Mouse (Mus musculus) embryonic facial prominence, embryonic 10.5 days (tissue): ENCODE data around the gene Apobec3. TPM values are rescaled to one million over a fixed set of nuclear protein-coding genes. Genes with fewer than 3 reads are reported as not detected.
A peak's percentile ranks its signal among the peaks of the same experiment; 100 is the strongest.
"Not testable (repeated sequence)": the region's sequence is repeated elsewhere in the genome, so short reads cannot be mapped to it uniquely, and the experiment has no call there.

ENCODE experiments used
- DNase-seq: peaks from one replicate; pipeline ENCODE4 v3.0.0-alpha.2; 2017; ENCODE audit warnings: low spot score
- H3K27ac ChIP-seq: fragments of 300-500 bp; sonication (generic); replicated peaks from 2 replicates; pipeline ENCODE4 v1.5.1; 2016; ENCODE audit warnings: mild to moderate bottlenecking
- H3K27me3 ChIP-seq: fragments of 300-500 bp; sonication (generic); replicated peaks from 2 replicates; pipeline ENCODE4 v1.6.1; 2016; ENCODE audit warnings: low read depth, mild to moderate bottlenecking; ENCODE audit not compliant: poor library complexity, severe bottlenecking
- H3K36me3 ChIP-seq: fragments of 300-500 bp; sonication (generic); replicated peaks from 2 replicates; pipeline ENCODE4 v1.6.1; 2016; ENCODE audit warnings: mild to moderate bottlenecking, moderate library complexity
- H3K4me1 ChIP-seq: fragments of 300-500 bp; sonication (generic); 2 replicates; pipeline ENCODE4 v1.6.1; 2016
- H3K4me3 ChIP-seq: fragments of 300-500 bp; sonication (generic); 2 replicates; pipeline ENCODE4 v1.5.1; 2016; ENCODE audit warnings: mild to moderate bottlenecking, moderate library complexity
- H3K9me3 ChIP-seq: fragments of 300-500 bp; sonication (generic); 2 replicates; pipeline ENCODE4 v1.6.1; 2016; ENCODE audit warnings: mild to moderate bottlenecking
- WGBS: fragments of 180-500 bp; shearing (Covaris S2); methylation state at CpG from one replicate; pipeline ENCODE4 v1.1.7; 2016; 5-methylcytosine and 5-hydroxymethylcytosine counted together
- polyA plus RNA-seq: library from polyadenylated mRNA; unstranded; fragments of >200 nt; fragmentation: Nextera tagmentation; extraction: Ambion mirVana; gene quantifications from 2 replicates; pipeline ENCODE4 v1.2.1, GENCODE M21; 2016

Gene Apobec3
- polyA plus RNA-seq, 1 experiment from 2014 or later: 8.4 TPM

DNA sequence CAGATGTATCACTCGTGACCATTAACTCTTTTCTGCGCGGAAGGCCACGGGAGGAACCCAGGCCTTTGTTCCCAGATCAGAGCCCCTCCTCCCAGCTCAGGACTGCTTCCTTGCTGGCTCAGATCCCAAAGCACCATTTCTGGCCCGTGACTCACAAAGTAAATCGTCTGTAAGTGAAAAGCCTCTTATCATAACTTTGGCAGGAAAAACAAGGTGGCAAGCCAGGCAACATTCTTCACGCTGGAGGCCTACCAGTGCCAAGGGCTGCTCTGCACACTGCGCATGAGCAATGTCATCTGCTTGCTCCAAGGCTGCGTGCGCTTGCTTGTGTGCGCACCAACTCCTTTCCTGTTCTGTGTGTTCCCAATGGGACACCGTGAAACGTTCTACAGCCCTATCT is 12.1 kb upstream of the Apobec3 start:
- Histone ChIP-seq H3K27ac (no peak overlapping the region; the same call in 1 of the 2 replicates), H3K9me3 (no peaks in the 10 kb centered on the region), H3K4me3 (no peak overlapping the region), H3K27me3 (peaks cover 18% of the 10 kb centered on the region), H3K36me3 (no peaks in the 10 kb centered on the region), H3K4me1 (peaks cover 6% of the 10 kb centered on the region)
- WGBS: 71% methylated on average over 13 of the region's 13 CpGs
- DNase-seq: no peak

DNA sequence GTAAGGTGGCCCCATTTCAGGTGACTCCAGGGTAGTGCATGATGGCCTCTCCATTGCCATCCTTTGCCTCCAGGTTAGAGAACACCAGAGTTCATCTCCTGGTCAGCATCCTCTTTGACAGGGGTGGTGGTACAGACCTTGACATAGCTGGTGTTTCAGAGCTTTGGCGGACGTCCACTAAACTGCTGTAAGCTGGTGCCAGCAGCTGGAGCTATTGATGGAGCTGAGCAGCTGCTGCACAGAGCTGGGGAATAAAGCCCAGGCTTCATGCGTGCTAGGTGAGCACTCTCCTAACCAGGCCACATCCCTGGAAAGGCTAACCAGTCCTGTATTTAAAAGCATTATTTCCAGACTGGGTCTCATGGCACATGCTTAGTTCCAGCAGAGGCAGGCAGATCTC is 11.0 kb upstream of the Apobec3 start:
- no peak for DNase-seq
- H3K4me1 ChIP-seq: peaks cover 6% of the 10 kb centered on the region
- no peaks in the 10 kb centered on the region for H3K9me3 ChIP-seq
- no peak overlapping the region for H3K4me3 ChIP-seq
- H3K36me3 ChIP-seq: no peaks in the 10 kb centered on the region
- peaks cover 18% of the 10 kb centered on the region for H3K27me3 ChIP-seq
- no peak overlapping the region for H3K27ac ChIP-seq
- 86% methylated on average over 3 of the region's 3 CpGs for WGBS

DNA sequence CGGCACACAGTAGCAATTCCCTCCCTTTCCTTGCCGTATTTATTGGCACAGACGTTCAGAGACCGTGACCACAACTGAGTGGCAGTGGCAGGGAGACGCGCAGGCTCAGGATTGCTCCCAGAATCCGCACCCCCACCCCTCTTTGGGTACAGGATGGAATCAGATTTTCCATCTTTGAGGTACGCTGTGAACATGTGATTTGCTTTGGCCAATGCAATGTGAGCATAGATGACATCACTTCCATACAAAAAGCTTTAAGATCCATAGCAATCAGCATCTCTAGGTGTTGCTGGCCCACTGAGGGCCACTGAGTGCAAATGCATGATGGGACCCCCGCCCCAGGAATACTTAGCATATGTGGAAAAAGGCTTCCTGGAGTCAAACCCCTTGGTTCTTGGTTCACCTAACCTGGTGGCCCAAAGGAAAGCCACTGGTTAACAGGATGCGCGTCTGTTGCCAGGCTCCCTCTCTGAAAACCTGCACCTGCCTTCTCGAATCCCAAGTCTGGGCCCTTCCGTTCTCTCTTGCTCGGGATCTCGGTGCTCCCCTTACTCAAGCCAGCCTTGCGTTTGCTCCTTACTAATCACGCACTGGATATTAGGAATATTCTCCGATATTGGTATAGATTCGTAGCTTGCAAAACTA is 8.7 kb upstream of the Apobec3 start:
- no peak for DNase-seq
- 31% methylated on average over 19 of the region's 19 CpGs for WGBS
- peak overlapping the region; percentile 91; the same call in 1 of the 2 replicates for H3K27ac ChIP-seq
- H3K4me3 ChIP-seq: peak overlapping the region; percentile 62
- peaks cover 6% of the 10 kb centered on the region for H3K4me1 ChIP-seq
- H3K27me3 ChIP-seq: peaks cover 18% of the 10 kb centered on the region
- no peaks in the 10 kb centered on the region for H3K9me3 ChIP-seq
- no peaks in the 10 kb centered on the region for H3K36me3 ChIP-seq

DNA sequence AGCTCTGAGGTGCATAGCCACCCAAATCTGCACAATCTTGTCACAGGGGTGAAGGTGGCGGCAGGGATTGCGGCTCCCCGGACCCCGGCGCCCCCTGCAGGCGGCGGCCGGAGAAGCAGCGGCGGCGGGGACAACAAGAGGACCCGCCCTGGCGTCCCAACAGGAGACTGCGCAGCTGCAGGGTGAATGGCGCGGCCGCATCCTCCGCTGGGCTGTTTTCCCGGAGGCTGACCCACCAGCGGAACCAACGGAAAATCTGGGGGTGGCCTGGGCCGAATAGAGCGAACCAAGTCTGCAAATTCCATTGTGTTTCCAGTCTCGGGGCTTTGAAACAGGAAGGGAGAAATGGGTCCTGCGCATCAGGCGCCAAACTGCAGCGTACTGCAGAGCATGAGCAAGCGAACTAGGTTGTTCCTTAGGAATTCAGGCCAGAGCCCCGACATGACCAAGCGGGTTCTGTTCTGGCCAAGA is 8.1 kb upstream of the Apobec3 start:
- H3K4me3 ChIP-seq: peak overlapping the region; percentile 62
- DNase-seq: peak; percentile 95
- under 1% methylated on average over 30 of the region's 30 CpGs for WGBS
- no peaks in the 10 kb centered on the region for H3K9me3 ChIP-seq
- peaks cover 6% of the 10 kb centered on the region for H3K4me1 ChIP-seq
- H3K27ac ChIP-seq: peak overlapping the region; percentile 91
- H3K27me3 ChIP-seq: peaks cover 18% of the 10 kb centered on the region
- no peaks in the 10 kb centered on the region for H3K36me3 ChIP-seq

DNA sequence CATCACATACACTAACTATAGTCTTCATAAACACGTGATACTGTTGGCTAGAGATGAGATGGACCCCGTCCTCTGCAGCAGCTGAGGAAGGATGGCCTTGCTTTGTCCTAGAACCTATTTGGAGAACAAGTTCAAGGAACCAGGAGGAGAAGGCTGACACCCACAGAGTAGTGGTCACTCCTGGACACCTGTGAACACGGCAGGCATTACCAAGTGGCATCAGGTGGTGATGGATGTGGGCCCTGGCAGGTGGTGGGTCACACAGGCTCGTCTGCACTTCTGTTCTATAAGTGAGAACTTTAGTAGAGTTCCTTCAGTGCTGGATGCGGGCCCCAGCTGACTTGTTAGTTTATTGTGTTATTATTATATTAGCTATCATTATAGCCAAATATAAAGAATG is 6.6 kb upstream of the Apobec3 start:
- no peaks in the 10 kb centered on the region for H3K9me3 ChIP-seq
- no peak overlapping the region for H3K27ac ChIP-seq
- peaks cover 6% of the 10 kb centered on the region for H3K4me1 ChIP-seq
- peaks cover 19% of the 10 kb centered on the region for H3K27me3 ChIP-seq
- no peak for DNase-seq
- H3K36me3 ChIP-seq: no peaks in the 10 kb centered on the region
- WGBS: 81% methylated on average over 5 of the region's 5 CpGs
- H3K4me3 ChIP-seq: no peak overlapping the region

DNA sequence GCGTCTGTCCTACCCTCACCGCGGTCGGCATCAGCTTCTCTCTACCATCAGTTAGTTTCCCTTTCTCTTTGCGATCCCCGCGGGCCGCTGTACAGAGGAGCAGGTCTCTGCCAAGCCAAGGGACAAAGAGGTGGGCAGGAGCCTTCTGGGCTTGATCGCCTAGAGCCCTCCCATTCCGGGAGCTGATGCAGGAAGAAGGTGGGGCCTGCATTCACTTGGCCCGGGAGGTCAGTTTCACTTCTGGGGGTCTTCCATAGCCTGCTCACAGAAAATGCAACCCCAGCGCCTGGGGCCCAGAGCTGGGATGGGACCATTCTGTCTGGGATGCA is 718 bp downstream of the Apobec3 start:
- DNase-seq: peak; percentile 60
- Histone ChIP-seq H3K36me3 (no peaks in the 10 kb centered on the region), H3K27me3 (peaks cover 41% of the 10 kb centered on the region), H3K9me3 (no peaks in the 10 kb centered on the region), H3K4me3 (peak overlapping the region; percentile 56), H3K27ac (peak overlapping the region; percentile 75), H3K4me1 (peaks cover 30% of the 10 kb centered on the region)
- WGBS: under 1% methylated on average over 12 of the region's 12 CpGs

DNA sequence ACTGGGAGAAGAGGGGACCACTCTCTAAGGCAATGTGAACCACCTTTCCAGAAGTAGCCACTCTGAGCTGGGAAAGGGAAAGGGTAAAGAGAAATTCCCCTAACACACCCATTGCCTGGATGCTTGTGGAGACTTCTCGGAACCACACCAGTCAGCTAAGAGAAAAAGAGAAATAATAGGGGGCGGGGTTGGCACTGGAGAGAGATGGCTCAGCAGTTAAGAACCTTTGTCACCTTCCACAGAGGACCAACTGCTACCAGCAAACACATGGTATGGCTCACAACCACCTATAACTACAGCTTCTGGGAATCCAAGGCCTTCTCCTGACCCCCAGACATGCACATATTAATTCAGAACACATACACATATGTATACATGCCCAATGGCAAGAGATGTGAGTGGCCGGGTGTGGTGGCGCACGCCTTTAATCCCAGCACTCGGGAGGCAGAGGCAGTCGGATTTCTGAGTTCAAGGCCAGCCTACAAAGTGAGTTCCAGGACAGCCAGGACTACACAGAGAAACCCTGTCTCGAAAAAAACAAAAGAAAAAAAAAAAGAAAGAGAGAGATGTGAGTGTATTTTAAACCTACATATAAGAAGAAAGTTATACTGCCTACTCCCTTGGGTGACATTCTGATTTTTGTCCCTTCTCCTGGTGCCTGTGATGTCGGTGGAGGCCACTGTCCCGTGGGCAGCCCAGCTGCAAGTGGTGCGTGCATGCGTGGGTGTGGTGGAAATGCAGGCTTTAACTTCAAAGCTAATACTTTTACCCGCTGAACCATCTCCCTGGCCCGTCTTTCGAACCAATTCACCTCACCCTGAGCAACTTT is 1.8 kb downstream of the Apobec3 start:
- no peaks in the 10 kb centered on the region for H3K36me3 ChIP-seq
- peak overlapping the region; percentile 56; the same call in 1 of the 2 replicates for H3K4me3 ChIP-seq
- H3K27ac ChIP-seq: 0 out of 2 replicates have a peak overlapping the region, but pooled peaks have one; percentile 75
- 67% methylated on average over 15 of the region's 15 CpGs for WGBS
- peaks cover 30% of the 10 kb centered on the region for H3K4me1 ChIP-seq
- no peaks in the 10 kb centered on the region for H3K9me3 ChIP-seq
- H3K27me3 ChIP-seq: peaks cover 41% of the 10 kb centered on the region
- DNase-seq: no peak

DNA sequence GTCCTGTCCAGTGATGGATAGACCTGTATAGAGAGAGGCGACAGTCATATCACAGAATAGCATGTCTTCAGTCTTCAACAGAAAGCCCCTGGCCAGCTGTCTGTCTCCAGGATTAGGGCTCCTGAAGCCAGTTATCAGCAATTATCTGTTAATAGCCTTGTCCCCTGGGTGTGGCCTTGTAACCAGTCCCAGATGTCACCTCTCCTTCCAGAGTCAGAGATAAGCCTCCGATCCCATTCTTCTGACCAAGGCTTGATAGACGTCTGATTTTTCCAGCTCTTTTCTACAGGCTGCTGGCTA is 2.3 kb downstream of the Apobec3 start:
- Histone ChIP-seq H3K4me3 (no peak overlapping the region), H3K27ac (no peak overlapping the region), H3K9me3 (no peaks in the 10 kb centered on the region), H3K4me1 (peaks cover 30% of the 10 kb centered on the region), H3K36me3 (no peaks in the 10 kb centered on the region), H3K27me3 (peaks cover 41% of the 10 kb centered on the region)
- DNase-seq: no peak
- WGBS: 47% methylated on average over 3 of the region's 3 CpGs

DNA sequence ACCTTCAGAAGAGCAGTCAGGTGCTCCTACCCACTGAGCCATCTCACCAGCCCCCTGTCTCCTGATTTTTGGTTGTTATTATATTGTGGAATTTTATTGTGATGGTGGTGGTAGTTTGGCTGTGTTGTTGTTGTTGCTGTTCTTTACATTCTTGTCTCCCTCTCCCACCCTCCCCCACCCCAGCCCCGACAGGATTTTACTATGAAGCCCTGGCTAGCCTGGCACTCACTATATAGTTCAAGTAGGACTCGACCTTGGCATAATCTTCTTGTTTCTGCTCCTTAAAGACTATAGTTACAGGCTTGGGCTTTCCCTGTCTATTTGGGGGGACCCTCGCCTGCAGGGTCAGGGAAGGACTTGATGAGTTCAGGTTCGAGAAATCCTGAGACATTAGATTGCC is 2.9 kb downstream of the Apobec3 start:
- Histone ChIP-seq H3K4me3 (no peak overlapping the region), H3K4me1 (peaks cover 30% of the 10 kb centered on the region), H3K27me3 (peaks cover 41% of the 10 kb centered on the region), H3K27ac (no peak overlapping the region), H3K9me3 (no peaks in the 10 kb centered on the region), H3K36me3 (no peaks in the 10 kb centered on the region)
- DNase-seq: no peak
- 74% methylated on average over 4 of the region's 4 CpGs for WGBS

DNA sequence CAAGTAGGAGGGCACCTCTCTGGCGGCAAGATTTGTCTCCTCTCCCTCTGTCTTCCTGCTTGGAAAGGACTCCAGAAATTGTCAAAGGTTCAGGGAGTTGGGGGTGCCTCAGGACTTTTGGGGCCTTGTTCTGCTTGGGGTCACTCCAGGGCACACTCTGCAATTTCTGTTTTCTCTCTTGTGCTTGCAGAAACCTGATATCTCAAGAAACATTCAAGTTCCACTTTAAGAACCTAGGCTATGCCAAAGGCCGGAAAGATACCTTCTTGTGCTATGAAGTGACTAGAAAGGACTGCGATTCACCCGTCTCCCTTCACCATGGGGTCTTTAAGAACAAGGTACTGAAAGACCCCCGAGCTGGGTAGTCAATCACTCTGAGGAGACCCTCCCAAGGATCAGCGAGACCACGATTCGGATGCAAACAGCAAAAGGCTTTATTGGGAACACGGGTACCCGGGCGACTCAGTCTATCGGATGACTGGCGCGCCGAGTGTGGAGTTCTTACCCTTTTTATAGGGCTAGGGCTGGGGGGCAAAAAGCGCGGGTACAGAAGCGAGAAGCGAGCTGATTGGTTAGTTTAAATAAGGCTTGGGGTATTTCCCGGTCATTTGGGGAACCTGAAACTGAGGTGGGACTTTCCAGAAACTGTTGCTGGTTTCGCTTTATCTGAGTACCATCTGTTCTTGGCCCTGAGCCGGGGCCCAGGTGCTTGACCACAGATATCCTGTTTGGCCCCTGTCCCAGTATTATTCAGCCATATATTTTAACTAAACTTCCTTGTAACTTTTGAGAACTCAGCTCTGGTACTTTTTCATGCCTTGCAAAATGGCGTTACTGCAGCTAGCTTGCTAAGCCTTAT is 4.0 kb downstream of the Apobec3 start:
- H3K36me3 ChIP-seq, H3K27ac ChIP-seq, H3K4me3 ChIP-seq, DNase-seq, H3K9me3 ChIP-seq: not testable (repeated sequence)
- Histone ChIP-seq H3K27me3 (peaks cover 33% of the 10 kb centered on the region), H3K4me1 (peaks cover 30% of the 10 kb centered on the region)
- 87% methylated on average over 12 of the region's 23 CpGs for WGBS

DNA sequence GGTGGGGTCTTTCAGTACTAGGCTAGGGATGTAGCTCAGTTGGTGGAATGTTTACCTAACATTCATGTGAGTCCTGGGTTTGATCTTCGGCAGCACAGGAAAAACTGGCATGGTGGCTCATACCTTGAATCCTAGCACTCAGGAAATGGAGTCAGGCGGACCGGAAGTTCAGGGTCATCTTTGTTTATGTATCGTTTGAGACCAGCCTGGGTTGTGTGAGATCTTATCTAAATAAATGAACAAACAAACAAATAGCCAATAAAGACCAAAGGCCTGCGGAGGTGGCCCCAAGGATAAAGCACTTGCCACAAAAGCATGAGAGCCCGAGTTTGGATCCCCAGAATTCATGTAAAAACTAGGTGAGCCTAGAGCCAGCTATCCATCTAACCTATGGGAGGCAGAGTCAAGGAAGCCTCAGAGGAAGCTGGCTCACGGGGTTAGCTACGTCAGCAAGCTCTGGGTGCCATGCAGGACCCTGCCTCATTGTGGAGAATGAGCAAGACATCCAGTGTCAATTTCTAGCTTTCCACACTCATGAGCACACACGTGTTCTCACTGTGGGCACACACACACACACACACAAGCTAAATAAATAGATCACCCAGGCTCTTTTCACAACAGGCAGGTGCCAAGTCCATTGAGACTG is 4.7 kb downstream of the Apobec3 start:
- no peak for DNase-seq
- Histone ChIP-seq H3K9me3 (no peaks in the 10 kb centered on the region), H3K27ac (no peak overlapping the region), H3K4me1 (peaks cover 30% of the 10 kb centered on the region), H3K4me3 (no peak overlapping the region), H3K27me3 (peaks cover 27% of the 10 kb centered on the region), H3K36me3 (no peaks in the 10 kb centered on the region)
- WGBS: 76% methylated on average over 9 of the region's 9 CpGs

DNA sequence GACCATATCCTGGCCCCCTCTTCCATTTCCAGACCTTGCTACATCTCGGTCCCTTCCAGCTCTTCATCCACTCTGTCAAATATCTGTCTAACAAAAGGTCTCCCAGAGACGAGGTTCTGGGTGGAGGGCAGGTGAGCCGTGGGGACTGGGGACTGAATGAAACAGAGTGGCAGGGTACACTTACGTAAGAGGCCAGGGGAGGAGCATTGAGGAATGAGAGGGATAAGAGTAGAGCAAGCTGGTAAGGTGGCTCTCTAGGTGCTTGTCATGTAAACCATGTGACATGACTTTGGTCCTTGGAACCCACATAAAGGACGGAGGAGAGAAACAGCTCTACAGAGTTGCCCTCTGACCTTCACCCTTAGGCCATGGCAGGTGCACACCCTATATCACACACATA is 7.5 kb downstream of the Apobec3 start:
- no peak overlapping the region for H3K27ac ChIP-seq
- H3K9me3 ChIP-seq: no peaks in the 10 kb centered on the region
- H3K27me3 ChIP-seq: no peaks in the 10 kb centered on the region
- no peak for DNase-seq
- H3K4me3 ChIP-seq: no peak overlapping the region
- peaks cover 11% of the 10 kb centered on the region; the same call in 1 of the 2 replicates for H3K4me1 ChIP-seq
- no peaks in the 10 kb centered on the region for H3K36me3 ChIP-seq
- 87% methylated on average over 5 of the region's 5 CpGs for WGBS
